Mouse (Mus musculus) activated CD4-positive, CD25-positive, alpha-beta regulatory T cell, adult 9 weeks (primary cell): ENCODE data around the gene Get4. TPM values are rescaled to one million over a fixed set of nuclear protein-coding genes. Genes with fewer than 3 reads are reported as not detected.

Experiments
- polyA plus RNA-seq: library from polyadenylated mRNA; unstranded; fragments of 100-300 nt; shearing (Covaris generic); gene quantifications from one replicate; pipeline ENCODE4 v1.2.1, GENCODE M21; 2017

Get4 gene
- polyA plus RNA-seq, result 10.1 TPM

DNA sequence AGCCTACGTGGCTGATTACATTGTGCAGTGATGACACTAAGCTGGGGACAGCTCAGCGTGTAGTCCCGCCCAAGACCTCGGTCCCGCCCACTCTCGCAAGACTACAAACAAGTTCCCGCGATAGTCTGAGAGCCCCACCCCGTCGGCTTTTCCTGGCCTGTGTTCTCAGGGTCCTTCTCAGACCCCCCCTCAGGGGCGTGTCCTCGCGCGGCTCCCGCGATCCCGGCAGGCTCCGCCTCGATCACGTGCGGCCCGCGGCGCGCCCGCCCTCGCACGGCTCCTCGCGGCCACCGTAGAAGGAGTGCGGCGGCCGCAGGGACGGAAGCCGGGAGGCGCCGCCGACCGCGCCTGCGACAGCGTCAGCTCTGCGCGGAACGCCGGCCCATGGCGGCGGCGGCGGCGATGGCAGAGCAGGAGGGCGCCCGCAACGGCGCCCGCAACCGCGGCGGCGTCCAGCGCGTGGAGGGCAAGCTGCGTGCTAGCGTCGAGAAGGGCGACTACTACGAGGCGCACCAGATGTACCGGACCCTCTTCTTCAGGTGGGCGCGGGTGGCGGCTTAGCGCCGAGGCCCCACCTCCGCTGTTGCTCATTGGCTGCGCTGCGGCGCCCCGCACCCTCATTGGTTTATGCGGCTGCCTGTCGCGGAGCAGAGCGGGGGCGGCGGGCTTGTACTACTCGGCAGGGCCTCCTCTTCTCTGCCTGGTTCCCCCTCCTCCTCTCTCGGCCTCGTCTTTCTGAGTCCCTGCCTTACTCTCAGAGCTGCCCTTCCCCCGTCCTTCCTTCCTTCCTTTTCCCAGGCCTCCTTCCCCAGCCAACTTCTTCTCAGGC lies at the start of gene Get4:
Get4 (plus strand) TSS at position 244 of the 829 bp plus-strand sequence.

Other genes starting within 250 kb of the Get4 start
- 2.0 TPM for gene Prkar1b, start 102.3 kb upstream of the Get4 start, polyA plus RNA-seq
- 13.3 TPM for gene Dnaaf5, start 102.1 kb upstream of the Get4 start, polyA plus RNA-seq
- gene Sun1, start 51.7 kb upstream of the Get4 start, polyA plus RNA-seq, result 52.1 TPM
- 3.7 TPM for gene Adap1, start 73.3 kb downstream of the Get4 start, polyA plus RNA-seq
- 62.4 TPM for gene Cox19, start 99.1 kb downstream of the Get4 start, polyA plus RNA-seq
- not detected for gene Cyp2w1, start 100.3 kb downstream of the Get4 start, polyA plus RNA-seq
- gene Gpr146, start 125.4 kb downstream of the Get4 start, polyA plus RNA-seq, result 11.0 TPM
- gene C130050O18Rik, start 153.0 kb downstream of the Get4 start, polyA plus RNA-seq, result 0.22 TPM
- gene Gper1, start 170.8 kb downstream of the Get4 start, polyA plus RNA-seq, result not detected
- 7.9 TPM for gene 3110082I17Rik, start 208.2 kb downstream of the Get4 start, polyA plus RNA-seq
- gene Zfand2a, start 232.2 kb downstream of the Get4 start, polyA plus RNA-seq, result 16.1 TPM